Mouse (Mus musculus): ENCODE measurements at regions not wholly inside any gene's neighbourhood (a gene's known extent, or its start where the extent isn't known, plus 50 kb on each side); places are given as distances from the start of the nearest gene placed in this dataset.

- H3K9ac ChIP-seq (ENCODE audit: low read length) = no peak overlapping the region
- ATAC-seq (ENCODE audit: insufficient number of reproducible peaks, low FRiP score, low TSS enrichment, low read depth) = no peak
- H3K4me2 ChIP-seq (ENCODE audit: low read depth, severe bottlenecking) = no peak overlapping the region
- WGBS = 76% methylated on average over 2 of the region's 2 CpGs
- H3K4me1 ChIP-seq (ENCODE audit: control insufficient read depth, insufficient read depth, low read length) = no peaks in the 10 kb centered on the region
- H3K9me3 ChIP-seq (ENCODE audit: control insufficient read depth, low read length) = no peaks in the 10 kb centered on the region
- H3K27me3 ChIP-seq (ENCODE audit: control insufficient read depth, insufficient read depth, low read length) = no peaks in the 10 kb centered on the region
- DNase-seq (ENCODE audit: low spot score) = no peak
- no peaks in the 10 kb centered on the region for H3K36me3 ChIP-seq (ENCODE audit: control insufficient read depth, insufficient read depth, low read length)
- H3K27ac ChIP-seq (replicated peaks; ENCODE audit: low read depth, low read length) = no peak overlapping the region
- no peak overlapping the region for H3K4me3 ChIP-seq (ENCODE audit: low read depth, low read length)
These were observed 187.4 kb upstream of the Wdfy3 start for GRCm38 (mm10) chr5:102257104-102257503.

- DNase-seq (ENCODE audit: low spot score) (no peak), ATAC-seq (ENCODE audit: insufficient number of reproducible peaks, low FRiP score, low TSS enrichment, low read depth) (no peak)
- Histone ChIP-seq H3K27me3 (ENCODE audit: control insufficient read depth, insufficient read depth, low read length) (no peaks in the 10 kb centered on the region), H3K4me1 (ENCODE audit: control insufficient read depth, insufficient read depth, low read length) (no peaks in the 10 kb centered on the region), H3K4me2 (ENCODE audit: low read depth, severe bottlenecking) (no peak overlapping the region), H3K9ac (ENCODE audit: low read length) (no peak overlapping the region), H3K9me3 (ENCODE audit: control insufficient read depth, low read length) (no peaks in the 10 kb centered on the region), H3K4me3 (ENCODE audit: low read depth, low read length) (no peak overlapping the region), H3K36me3 (ENCODE audit: control insufficient read depth, insufficient read depth, low read length) (no peaks in the 10 kb centered on the region), H3K27ac (replicated peaks; ENCODE audit: low read depth, low read length) (no peak overlapping the region)
- 54% methylated on average over 5 of the region's 5 CpGs for WGBS
These were observed 191.9 kb upstream of the Wdfy3 start for GRCm38 (mm10) chr5:102261621-102262020.

GRCm38 (mm10) chr5:102266451-102266850, 196.7 kb upstream of the Wdfy3 start:
- ATAC-seq (ENCODE audit: insufficient number of reproducible peaks, low FRiP score, low TSS enrichment, low read depth) (no peak), DNase-seq (ENCODE audit: low spot score) (peak; percentile 26)
- Histone ChIP-seq H3K9ac (ENCODE audit: low read length) (no peak overlapping the region), H3K4me1 (ENCODE audit: control insufficient read depth, insufficient read depth, low read length) (no peaks in the 10 kb centered on the region), H3K4me2 (ENCODE audit: low read depth, severe bottlenecking) (no peak overlapping the region), H3K4me3 (ENCODE audit: low read depth, low read length) (no peak overlapping the region), H3K27ac (replicated peaks; ENCODE audit: low read depth, low read length) (no peak overlapping the region), H3K27me3 (ENCODE audit: control insufficient read depth, insufficient read depth, low read length) (no peaks in the 10 kb centered on the region), H3K9me3 (ENCODE audit: control insufficient read depth, low read length) (no peaks in the 10 kb centered on the region), H3K36me3 (ENCODE audit: control insufficient read depth, insufficient read depth, low read length) (no peaks in the 10 kb centered on the region)
- 68% methylated on average over 11 of the region's 11 CpGs for WGBS

- no peak for ATAC-seq (ENCODE audit: insufficient number of reproducible peaks, low FRiP score, low TSS enrichment, low read depth)
- Histone ChIP-seq H3K4me1 (ENCODE audit: control insufficient read depth, insufficient read depth, low read length) (no peaks in the 10 kb centered on the region), H3K27ac (replicated peaks; ENCODE audit: low read depth, low read length) (no peak overlapping the region), H3K9me3 (ENCODE audit: control insufficient read depth, low read length) (no peaks in the 10 kb centered on the region), H3K4me3 (ENCODE audit: low read depth, low read length) (no peak overlapping the region), H3K4me2 (ENCODE audit: low read depth, severe bottlenecking) (no peak overlapping the region), H3K36me3 (ENCODE audit: control insufficient read depth, insufficient read depth, low read length) (no peaks in the 10 kb centered on the region), H3K9ac (ENCODE audit: low read length) (no peak overlapping the region), H3K27me3 (ENCODE audit: control insufficient read depth, insufficient read depth, low read length) (no peaks in the 10 kb centered on the region)
- no peak for DNase-seq (ENCODE audit: low spot score)
- 66% methylated on average over 3 of the region's 3 CpGs for WGBS
These were observed 197.4 kb upstream of the Wdfy3 start for GRCm38 (mm10) chr5:102267150-102267549.

- 92% methylated on average over 9 of the region's 9 CpGs for WGBS
- no peak overlapping the region for H3K27ac ChIP-seq (replicated peaks; ENCODE audit: low read depth, low read length)
These were observed 199.5 kb upstream of the Wdfy3 start for GRCm38 (mm10) chr5:102269204-102269603.

GRCm38 (mm10) chr5:102275621-102276020, 205.6 kb upstream of the Arhgap24 start:
- no peaks in the 10 kb centered on the region for H3K27me3 ChIP-seq (ENCODE audit: control insufficient read depth, insufficient read depth, low read length)
- 94% methylated on average over 3 of the region's 3 CpGs for WGBS
- H3K4me1 ChIP-seq (ENCODE audit: control insufficient read depth, insufficient read depth, low read length) = no peaks in the 10 kb centered on the region
- DNase-seq (ENCODE audit: low spot score) (no peak), ATAC-seq (ENCODE audit: insufficient number of reproducible peaks, low FRiP score, low TSS enrichment, low read depth) (no peak)
- H3K27ac ChIP-seq (replicated peaks; ENCODE audit: low read depth, low read length) = no peak overlapping the region
- H3K36me3 ChIP-seq (ENCODE audit: control insufficient read depth, insufficient read depth, low read length) = no peaks in the 10 kb centered on the region
- H3K9me3 ChIP-seq (ENCODE audit: control insufficient read depth, low read length) = no peaks in the 10 kb centered on the region
- H3K4me2 ChIP-seq (ENCODE audit: low read depth, severe bottlenecking) = no peak overlapping the region
- H3K9ac ChIP-seq (ENCODE audit: low read length) = no peak overlapping the region
- H3K4me3 ChIP-seq (ENCODE audit: low read depth, low read length) = no peak overlapping the region

More at GRCm38 (mm10) chr5:102269204-102269603, 199.5 kb upstream of the Wdfy3 start:
- no peaks in the 10 kb centered on the region for H3K27me3 ChIP-seq (ENCODE audit: control insufficient read depth, insufficient read depth, low read length)
- no peaks in the 10 kb centered on the region for H3K9me3 ChIP-seq (ENCODE audit: control insufficient read depth, low read length)
- H3K36me3 ChIP-seq (ENCODE audit: control insufficient read depth, insufficient read depth, low read length) = no peaks in the 10 kb centered on the region
- H3K4me2 ChIP-seq (ENCODE audit: low read depth, severe bottlenecking) = no peak overlapping the region
- no peak overlapping the region for H3K9ac ChIP-seq (ENCODE audit: low read length)
- no peak overlapping the region for H3K4me3 ChIP-seq (ENCODE audit: low read depth, low read length)
- H3K4me1 ChIP-seq (ENCODE audit: control insufficient read depth, insufficient read depth, low read length) = no peaks in the 10 kb centered on the region
- ATAC-seq (ENCODE audit: insufficient number of reproducible peaks, low FRiP score, low TSS enrichment, low read depth) (no peak), DNase-seq (ENCODE audit: low spot score) (no peak)

- Histone ChIP-seq H3K9me3 (ENCODE audit: control insufficient read depth, low read length) (no peaks in the 10 kb centered on the region), H3K4me1 (ENCODE audit: control insufficient read depth, insufficient read depth, low read length) (no peaks in the 10 kb centered on the region), H3K27me3 (ENCODE audit: control insufficient read depth, insufficient read depth, low read length) (no peaks in the 10 kb centered on the region), H3K9ac (ENCODE audit: low read length) (no peak overlapping the region), H3K4me3 (ENCODE audit: low read depth, low read length) (no peak overlapping the region), H3K36me3 (ENCODE audit: control insufficient read depth, insufficient read depth, low read length) (no peaks in the 10 kb centered on the region), H3K4me2 (ENCODE audit: low read depth, severe bottlenecking) (no peak overlapping the region), H3K27ac (replicated peaks; ENCODE audit: low read depth, low read length) (no peak overlapping the region)
- no peak for DNase-seq (ENCODE audit: low spot score)
- WGBS = 79% methylated on average over 4 of the region's 4 CpGs
- ATAC-seq (ENCODE audit: insufficient number of reproducible peaks, low FRiP score, low TSS enrichment, low read depth) = no peak
These were observed 194.1 kb upstream of the Arhgap24 start for GRCm38 (mm10) chr5:102287131-102287530.

GRCm38 (mm10) chr5:102290866-102291265, 190.3 kb upstream of the Arhgap24 start:
- 90% methylated on average over 7 of the region's 7 CpGs for WGBS
- Histone ChIP-seq H3K9ac (ENCODE audit: low read length) (no peak overlapping the region), H3K27ac (replicated peaks; ENCODE audit: low read depth, low read length) (no peak overlapping the region), H3K36me3 (ENCODE audit: control insufficient read depth, insufficient read depth, low read length) (no peaks in the 10 kb centered on the region), H3K27me3 (ENCODE audit: control insufficient read depth, insufficient read depth, low read length) (no peaks in the 10 kb centered on the region), H3K4me2 (ENCODE audit: low read depth, severe bottlenecking) (no peak overlapping the region), H3K9me3 (ENCODE audit: control insufficient read depth, low read length) (no peaks in the 10 kb centered on the region), H3K4me1 (ENCODE audit: control insufficient read depth, insufficient read depth, low read length) (no peaks in the 10 kb centered on the region), H3K4me3 (ENCODE audit: low read depth, low read length) (no peak overlapping the region)
- ATAC-seq (ENCODE audit: insufficient number of reproducible peaks, low FRiP score, low TSS enrichment, low read depth) (no peak), DNase-seq (ENCODE audit: low spot score) (no peak)

- H3K27ac ChIP-seq (replicated peaks; ENCODE audit: low read depth, low read length) = no peak overlapping the region
- H3K4me3 ChIP-seq (ENCODE audit: low read depth, low read length) = no peak overlapping the region
- no peak overlapping the region for H3K4me2 ChIP-seq (ENCODE audit: low read depth, severe bottlenecking)
- 94% methylated on average over 5 of the region's 5 CpGs for WGBS
- DNase-seq (ENCODE audit: low spot score) (no peak), ATAC-seq (ENCODE audit: insufficient number of reproducible peaks, low FRiP score, low TSS enrichment, low read depth) (no peak)
- no peaks in the 10 kb centered on the region for H3K27me3 ChIP-seq (ENCODE audit: control insufficient read depth, insufficient read depth, low read length)
- H3K9me3 ChIP-seq (ENCODE audit: control insufficient read depth, low read length) = no peaks in the 10 kb centered on the region
- no peaks in the 10 kb centered on the region for H3K4me1 ChIP-seq (ENCODE audit: control insufficient read depth, insufficient read depth, low read length)
- no peaks in the 10 kb centered on the region for H3K36me3 ChIP-seq (ENCODE audit: control insufficient read depth, insufficient read depth, low read length)
- no peak overlapping the region for H3K9ac ChIP-seq (ENCODE audit: low read length)
These were observed 185.6 kb upstream of the Arhgap24 start for GRCm38 (mm10) chr5:102295564-102295963.
